Mouse (Mus musculus) CH12.LX (cell line): ENCODE results near the gene D130052B06Rik. TPM values are rescaled to one million over a fixed set of nuclear protein-coding genes. Genes with fewer than 3 reads are reported as not detected.

Source experiments
- DNase-seq: peaks from one replicate; pipeline ENCODE4 v3.0.0-alpha.2; 2013; ENCODE audit errors: extremely low read depth
- H3K27ac ChIP-seq: 2 replicates; pipeline ENCODE4 v1.5.1; 2012; ENCODE audit warnings: low read depth, mild to moderate bottlenecking, control low read depth, moderate library complexity; ENCODE audit not compliant: insufficient read depth
- H3K27me3 ChIP-seq: replicated peaks from 2 replicates; pipeline ENCODE3; 2012; ENCODE audit warnings: inconsistent platforms
- H3K36me3 ChIP-seq, 2 experiments: replicated peaks in 1 of 2; 2 replicates each; pipeline versions ENCODE3 to v1.6.1; 2012; ENCODE audit warnings: inconsistent platforms in 1 of 2, low read length in 1 of 2, mild to moderate bottlenecking in 1 of 2, mixed read lengths in 1 of 2, moderate library complexity in 1 of 2; ENCODE audit not compliant: control insufficient read depth in 1 of 2, insufficient read depth in 1 of 2
- H3K4me1 ChIP-seq, 2 experiments: 2 replicates each; pipeline ENCODE4 v1.6.1; 2012; ENCODE audit warnings: inconsistent platforms in 1 of 2, moderate library complexity in 1 of 2; ENCODE audit not compliant: insufficient read depth in 2 of 2, control insufficient read depth in 1 of 2
- H3K4me2 ChIP-seq: 2 replicates; pipeline ENCODE4 v1.6.1; 2012; ENCODE audit warnings: low read depth, mild to moderate bottlenecking, control low read depth; ENCODE audit not compliant: poor library complexity, insufficient read depth, severe bottlenecking
- H3K4me3 ChIP-seq, 3 experiments: fragments of 150-350 bp in 1 of 3; sonication (generic) in 1 of 3; replicated peaks in 1 of 3; 2 replicates each; pipeline versions ENCODE3 to v1.5.1; 2011 to 2012; ENCODE audit warnings: low read depth in 2 of 3, low read length in 2 of 3, mild to moderate bottlenecking in 2 of 3, moderate library complexity in 2 of 3, control low read depth in 1 of 3, improper control_type of control experiment in 1 of 3, inconsistent platforms in 1 of 3, mixed read lengths in 1 of 3; ENCODE audit not compliant: poor library complexity in 1 of 3
- H3K79me2 ChIP-seq: replicated peaks from 2 replicates; pipeline ENCODE4 v1.6.1; 2012; ENCODE audit warnings: mild to moderate bottlenecking, moderate library complexity; ENCODE audit not compliant: control insufficient read depth, poor library complexity, insufficient read depth, severe bottlenecking; ENCODE audit errors: extremely low read depth
- H3K9ac ChIP-seq: 2 replicates; pipeline ENCODE4 v1.6.1; 2012; ENCODE audit warnings: low read depth, mild to moderate bottlenecking, control low read depth, moderate library complexity; ENCODE audit not compliant: insufficient read depth
- H3K9me3 ChIP-seq: replicated peaks from 2 replicates; pipeline ENCODE3; 2012; ENCODE audit warnings: low read length, inconsistent platforms, mixed read lengths
- BHLHE40 ChIP-seq: IDR thresholded peaks from 2 replicates; pipeline ENCODE4 v1.6.1; 2011; ENCODE audit warnings: mild to moderate bottlenecking, low read depth, low read length, improper control_type of control experiment
- CHD1 ChIP-seq: IDR thresholded peaks from 2 replicates; pipeline ENCODE4 v1.6.1; 2012; ENCODE audit warnings: low read depth, low read length, improper control_type of control experiment, inconsistent platforms
- CTCF ChIP-seq, 2 experiments: IDR thresholded peaks in 1 of 2; conservative IDR thresholded peaks in 1 of 2; 2 replicates each; pipeline ENCODE4 v1.5.1; 2011 to 2012; ENCODE audit warnings: low read depth in 2 of 2, low read length in 2 of 2, improper control_type of control experiment in 1 of 2, inconsistent platforms in 1 of 2, mild to moderate bottlenecking in 1 of 2, moderate library complexity in 1 of 2
- EP300 ChIP-seq: IDR thresholded peaks from 2 replicates; pipeline ENCODE4 v1.6.1; 2011; ENCODE audit warnings: low read length, improper control_type of control experiment
- ETS1 ChIP-seq: conservative IDR thresholded peaks from 2 replicates; pipeline ENCODE4 v1.6.1; 2012; ENCODE audit warnings: low read depth, mild to moderate bottlenecking, inconsistent platforms, low read length, improper control_type of control experiment, moderate library complexity
- GABPA ChIP-seq: IDR thresholded peaks from 2 replicates; pipeline ENCODE4 v1.6.1; 2012; ENCODE audit warnings: low read depth, low read length, improper control_type of control experiment, inconsistent platforms; ENCODE audit not compliant: insufficient replicate concordance
- HCFC1 ChIP-seq: IDR thresholded peaks from 2 replicates; pipeline ENCODE4 v1.6.1; 2012; ENCODE audit warnings: low read depth, mild to moderate bottlenecking, inconsistent platforms, low read length, improper control_type of control experiment
- MAX ChIP-seq: IDR thresholded peaks from 2 replicates; pipeline ENCODE4 v1.6.1; 2011; ENCODE audit warnings: low read length, improper control_type of control experiment
- MEF2A ChIP-seq: IDR thresholded peaks from 2 replicates; pipeline ENCODE4 v1.6.1; 2014; ENCODE audit warnings: low read depth, mild to moderate bottlenecking, inconsistent platforms, low read length, improper control_type of control experiment, borderline replicate concordance
- MXI1 ChIP-seq: IDR thresholded peaks from 2 replicates; pipeline ENCODE4 v1.6.1; 2011; ENCODE audit warnings: mild to moderate bottlenecking, low read depth, low read length, improper control_type of control experiment
- MYC ChIP-seq: IDR thresholded peaks from 2 replicates; pipeline ENCODE4 v1.6.1; 2011; ENCODE audit warnings: low read depth, mild to moderate bottlenecking, improper control_type of control experiment, low read length
- NELFE ChIP-seq: IDR thresholded peaks from 2 replicates; pipeline ENCODE4 v1.6.1; 2011; ENCODE audit warnings: low read depth, low read length, improper control_type of control experiment
- NRF1 ChIP-seq: IDR thresholded peaks from 2 replicates; pipeline ENCODE4 v1.6.1; 2014; ENCODE audit warnings: low read depth, mild to moderate bottlenecking, inconsistent platforms, low read length, improper control_type of control experiment, moderate library complexity
- POLR2A ChIP-seq: IDR thresholded peaks from 2 replicates; pipeline ENCODE4 v1.6.1; 2011; ENCODE audit warnings: low read depth, mild to moderate bottlenecking, improper control_type of control experiment, low read length
- POLR2AphosphoS2 ChIP-seq: IDR thresholded peaks from 2 replicates; pipeline ENCODE4 v1.6.1; 2011; ENCODE audit warnings: low read depth, low read length, improper control_type of control experiment
- RAD21 ChIP-seq: IDR thresholded peaks from 2 replicates; pipeline ENCODE4 v1.6.1; 2011; ENCODE audit warnings: low read depth, mild to moderate bottlenecking, low read length, improper control_type of control experiment, moderate library complexity
- RCOR1 ChIP-seq: conservative IDR thresholded peaks from 2 replicates; pipeline ENCODE4 v1.6.1; 2012; ENCODE audit warnings: low read depth, mild to moderate bottlenecking, inconsistent platforms, low read length, improper control_type of control experiment
- SIN3A ChIP-seq: IDR thresholded peaks from 2 replicates; pipeline ENCODE4 v1.6.1; 2012; ENCODE audit warnings: low read length, improper control_type of control experiment, inconsistent platforms
- SMC3 ChIP-seq: IDR thresholded peaks from 2 replicates; pipeline ENCODE4 v1.6.1; 2011; ENCODE audit warnings: low read depth, low read length, improper control_type of control experiment
- TCF12 ChIP-seq: IDR thresholded peaks from 2 replicates; pipeline ENCODE4 v1.6.1; 2014; ENCODE audit warnings: low read depth, mild to moderate bottlenecking, inconsistent platforms, low read length, improper control_type of control experiment
- ZC3H11A ChIP-seq: IDR thresholded peaks from 2 replicates; pipeline ENCODE4 v1.6.1; 2012; ENCODE audit warnings: low read depth, mild to moderate bottlenecking, inconsistent platforms, low read length, improper control_type of control experiment
- ZKSCAN1 ChIP-seq: IDR thresholded peaks from 2 replicates; pipeline ENCODE4 v1.6.1; 2012; ENCODE audit warnings: low read depth, inconsistent platforms, low read length, improper control_type of control experiment, borderline replicate concordance
- dilution Hi-C: fragments of 300-500 bp; cut with MboI; formaldehyde crosslinking; loops from 2 replicates; pipeline ENCODE4 v1.14.3; 2020; ENCODE audit warnings: low sequenced_read_pairs; ENCODE audit not compliant: extremely low pct_unique_long_range_greater_than_20kb, extremely low pct_ligation_motif_present
- in situ Hi-C: fragments of 300-500 bp; cut with MboI; formaldehyde crosslinking; loops from 3 replicates; pipeline ENCODE4 v1.14.3; 2019; ENCODE audit warnings: low sequenced_read_pairs, low pct_ligation_motif_present, low pct_unique_long_range_greater_than_20kb, mixed read lengths
- polyA plus RNA-seq: library from polyadenylated mRNA; unstranded; fragments of >175 nt; gene quantifications from 2 replicates; pipeline ENCODE4 v1.2.1, GENCODE M21; 2012; ENCODE audit warnings: low read depth; ENCODE audit not compliant: insufficient read length
- total RNA-seq, 2 experiments: library from RNA; depleted of rRNA; stranded (reverse); fragments of 300-350 nt in 1 of 2; fragments of >200 nt in 1 of 2; gene quantifications; 2 replicates each; pipeline ENCODE4 v1.2.3; 2012 to 2014

D130052B06Rik gene
- total and polyA plus RNA-seq, 3 experiments: not detected

- 0 out of 2 replicates have a peak, but pooled peaks have one; percentile 30 for TF ChIP-seq RCOR1
- TF ChIP-seq POLR2AphosphoS2: no peak
- peak; percentile 56; the same call in 1 of the 2 replicates for TF ChIP-seq NELFE
- no peak for TF ChIP-seq ZKSCAN1
- no peak for TF ChIP-seq GABPA
- no peak for TF ChIP-seq BHLHE40
- no peak for TF ChIP-seq NRF1
- TF ChIP-seq RAD21: peak; percentile 99
- 0 out of 2 replicates have a peak, but pooled peaks have one; percentile 38 for TF ChIP-seq MYC
- TF ChIP-seq MEF2A: peak; percentile 26; the same call in 1 of the 2 replicates
- peak; percentile 88 for TF ChIP-seq SMC3
These were observed 15.1 kb downstream of the D130052B06Rik start (continued) for GRCm38 (mm10) chr11:33614218-33614617.

- Histone ChIP-seq H3K27me3 (peaks cover 2% of the 10 kb centered on the region), H3K79me2 (no peaks in the 10 kb centered on the region), H3K27ac (no peak overlapping the region), H3K36me3 (no peaks in the 10 kb centered on the region), H3K9me3 (no peaks in the 10 kb centered on the region), H3K4me2 (no peak overlapping the region), H3K4me1 (0 out of 4 replicates have a peak, but pooled peaks cover 0 to 4% of the 10 kb centered on the region in 2 experiments), H3K9ac (no peak overlapping the region), H3K4me3 (no peak overlapping the region)
- no peak for DNase-seq
- dilution Hi-C loops (no loop called here), in situ Hi-C loops (no loop called here)
- no peak for TF ChIP-seq NRF1
- TF ChIP-seq ZC3H11A: no peak
- TF ChIP-seq RCOR1: no peak
- TF ChIP-seq RAD21: no peak
- no peak for TF ChIP-seq MXI1
- TF ChIP-seq POLR2A: no peak
- TF ChIP-seq ETS1: no peak
- TF ChIP-seq GABPA: no peak
- no peak for TF ChIP-seq BHLHE40
- TF ChIP-seq POLR2AphosphoS2: no peak
- no peak for TF ChIP-seq CTCF (conservative IDR thresholded peaks at IDR 0.05 in 1 of 2, IDR thresholded peaks at IDR 0.05 in 1 of 2; ENCODE audit: low read depth in 2 of 2, low read length in 2 of 2)
- no peak for TF ChIP-seq MAX
- no peak for TF ChIP-seq MEF2A
- TF ChIP-seq EP300: no peak
- TF ChIP-seq HCFC1: no peak
- no peak for TF ChIP-seq CHD1
- TF ChIP-seq MYC: no peak
- no peak for TF ChIP-seq TCF12
- no peak for TF ChIP-seq SIN3A
- TF ChIP-seq NELFE: no peak
These were observed 28.1 kb downstream of the D130052B06Rik start for GRCm38 (mm10) chr11:33627136-33627742.
